Mouse (Mus musculus) hindbrain, embryonic 13.5 days (tissue): Measurements from ENCODE around the gene Ccpg1. TPM values are rescaled to one million over a fixed set of nuclear protein-coding genes. Genes with fewer than 3 reads are reported as not detected.

Experiments used
- ATAC-seq: fragments of 200-750 bp; cut with Nextera tagmentation; 2 replicates; pipeline ENCODE4 v1.8.0; 2017; ENCODE audit warnings: moderate TSS enrichment; ENCODE audit not compliant: low FRiP score
- H3K27ac ChIP-seq: fragments of 300-500 bp; sonication (generic); 2 replicates; pipeline ENCODE4 v1.5.1; 2015; ENCODE audit warnings: inconsistent platforms, mild to moderate bottlenecking, moderate library complexity
- H3K27me3 ChIP-seq: fragments of 300-500 bp; sonication (generic); 2 replicates; pipeline ENCODE4 v1.6.1; 2015; ENCODE audit warnings: mild to moderate bottlenecking, inconsistent platforms
- H3K36me3 ChIP-seq: fragments of 300-500 bp; sonication (generic); 2 replicates; pipeline ENCODE4 v1.6.1; 2015; ENCODE audit warnings: mild to moderate bottlenecking, inconsistent platforms
- H3K4me1 ChIP-seq: fragments of 300-500 bp; sonication (generic); replicated peaks from 2 replicates; pipeline ENCODE4 v1.6.1; 2015; ENCODE audit warnings: inconsistent platforms
- H3K4me2 ChIP-seq: fragments of 300-500 bp; sonication (generic); 2 replicates; pipeline ENCODE4 v1.6.1; 2015; ENCODE audit warnings: inconsistent platforms, mild to moderate bottlenecking, moderate library complexity
- H3K4me3 ChIP-seq: fragments of 300-500 bp; sonication (generic); 2 replicates; pipeline ENCODE4 v1.5.1; 2015; ENCODE audit warnings: mild to moderate bottlenecking, inconsistent platforms
- H3K9ac ChIP-seq: fragments of 300-500 bp; sonication (generic); 2 replicates; pipeline ENCODE4 v1.6.1; 2015; ENCODE audit warnings: mild to moderate bottlenecking, inconsistent platforms
- H3K9me3 ChIP-seq: fragments of 300-500 bp; sonication (generic); 2 replicates; pipeline ENCODE4 v1.6.1; 2016; ENCODE audit warnings: inconsistent platforms
- WGBS: fragments of 180-500 bp; shearing (Covaris S2); methylation state at CpG from one replicate; pipeline ENCODE4 v1.1.7; 2015; 5-methylcytosine and 5-hydroxymethylcytosine counted together
- microRNA-seq: library from miRNA; unstranded; fragments of <30 nt; microRNA quantifications from one replicate; pipeline ENCODE4, GENCODE M21; 2016
- polyA plus RNA-seq: library from polyadenylated mRNA; unstranded; fragments of >200 nt; fragmentation: Nextera tagmentation; extraction: Ambion mirVana; gene quantifications from 2 replicates; pipeline ENCODE4 v1.2.1, GENCODE M21; 2015

Ccpg1 gene
- polyA plus RNA-seq, 1 experiment from 2014 or later = 42.7 TPM

- H3K27ac ChIP-seq = no peak overlapping the region
- no peak for ATAC-seq
- H3K9me3 ChIP-seq = no peaks in the 10 kb centered on the region
- WGBS = 71% methylated on average over 10 of the region's 10 CpGs
- H3K36me3 ChIP-seq = no peaks in the 10 kb centered on the region
- H3K4me1 ChIP-seq = no peaks in the 10 kb centered on the region; the same call in 1 of the 2 replicates
- H3K4me3 ChIP-seq = no peak overlapping the region
- no peaks in the 10 kb centered on the region for H3K27me3 ChIP-seq
- H3K4me2 ChIP-seq = no peak overlapping the region
- H3K9ac ChIP-seq = no peak overlapping the region; the same call in 1 of the 2 replicates
Observed at GRCm38 (mm10) chr9:73055441-73055911, 70.2 kb downstream of the Ccpg1 start.

GRCm38 (mm10) chr9:73059224-73059623, 74.0 kb downstream of the Ccpg1 start:
- no peak for ATAC-seq
- Histone ChIP-seq H3K4me1 (peaks cover 4% of the 10 kb centered on the region; the same call in 1 of the 2 replicates), H3K4me3 (no peak overlapping the region), H3K9ac (no peak overlapping the region), H3K4me2 (no peak overlapping the region), H3K27ac (no peak overlapping the region), H3K9me3 (no peaks in the 10 kb centered on the region), H3K27me3 (no peaks in the 10 kb centered on the region), H3K36me3 (no peaks in the 10 kb centered on the region)
- 86% methylated on average over 4 of the region's 4 CpGs for WGBS

GRCm38 (mm10) chr9:73063621-73064290, 78.5 kb downstream of the Ccpg1 start:
- Histone ChIP-seq H3K4me1 (peaks cover 24% of the 10 kb centered on the region), H3K36me3 (no peaks in the 10 kb centered on the region), H3K4me2 (peak overlapping the region; percentile 34; the same call in 1 of the 2 replicates), H3K27ac (no peak overlapping the region), H3K27me3 (no peaks in the 10 kb centered on the region), H3K9ac (peak overlapping the region; percentile 15; the same call in 1 of the 2 replicates), H3K4me3 (no peak overlapping the region), H3K9me3 (no peaks in the 10 kb centered on the region)
- ATAC-seq = no peak
- WGBS = 30% methylated on average over 15 of the region's 15 CpGs

Small RNA genes lying within 50 kb of the gene (microRNA-seq; reads per million reads assigned to microRNA genes)
- not detected for gene Gm27353

Other genes starting within 250 kb of the Ccpg1 start
- 0.72 and 0.74 TPM in 2 replicates for gene Prtg, start 178.6 kb upstream of the Ccpg1 start, polyA plus RNA-seq
- gene Pygo1, start 59.8 kb upstream of the Ccpg1 start, polyA plus RNA-seq = 13.3 and 13.6 TPM in 2 replicates
- gene Dyx1c1, start 26.6 kb upstream of the Ccpg1 start, polyA plus RNA-seq = 2.4 and 3.0 TPM in 2 replicates
- gene Gm44503, start 26.6 kb upstream of the Ccpg1 start, polyA plus RNA-seq = 0.05 TPM in 1 of 2 replicates, not detected in the other
- gene Ccpg1os, start within 50 bp of the Ccpg1 start, polyA plus RNA-seq = 29.9 and 33.7 TPM in 2 replicates
- gene Pigb, start 54.9 kb downstream of the Ccpg1 start, polyA plus RNA-seq = 13.4 and 14.1 TPM in 2 replicates
- gene Rab27a, start 59.4 kb downstream of the Ccpg1 start, polyA plus RNA-seq = 1.3 and 2.3 TPM in 2 replicates
- 0.26 TPM in 1 of 2 replicates, not detected in the other for gene Khdc3, start 116.4 kb downstream of the Ccpg1 start, polyA plus RNA-seq
- not detected in 2 replicates for gene Gm20509, start 117.0 kb downstream of the Ccpg1 start, polyA plus RNA-seq
- gene Rsl24d1, start 128.0 kb downstream of the Ccpg1 start, polyA plus RNA-seq = 114 and 115 TPM in 2 replicates